Mouse (Mus musculus) adrenal gland, postnatal 0 days (tissue): ENCODE data around the gene Zfp944. TPM values are rescaled to one million over a fixed set of nuclear protein-coding genes. Genes with fewer than 3 reads are reported as not detected.

ENCODE experiments used
- polyA plus RNA-seq: library from polyadenylated mRNA; unstranded; fragments of >200 nt; fragmentation: Nextera tagmentation; extraction: Ambion mirVana; gene quantifications from 2 replicates; pipeline ENCODE4 v1.2.1, GENCODE M21; 2015

The Zfp944 gene
- polyA plus RNA-seq: 11.2 and 14.7 TPM in 2 replicates

DNA sequence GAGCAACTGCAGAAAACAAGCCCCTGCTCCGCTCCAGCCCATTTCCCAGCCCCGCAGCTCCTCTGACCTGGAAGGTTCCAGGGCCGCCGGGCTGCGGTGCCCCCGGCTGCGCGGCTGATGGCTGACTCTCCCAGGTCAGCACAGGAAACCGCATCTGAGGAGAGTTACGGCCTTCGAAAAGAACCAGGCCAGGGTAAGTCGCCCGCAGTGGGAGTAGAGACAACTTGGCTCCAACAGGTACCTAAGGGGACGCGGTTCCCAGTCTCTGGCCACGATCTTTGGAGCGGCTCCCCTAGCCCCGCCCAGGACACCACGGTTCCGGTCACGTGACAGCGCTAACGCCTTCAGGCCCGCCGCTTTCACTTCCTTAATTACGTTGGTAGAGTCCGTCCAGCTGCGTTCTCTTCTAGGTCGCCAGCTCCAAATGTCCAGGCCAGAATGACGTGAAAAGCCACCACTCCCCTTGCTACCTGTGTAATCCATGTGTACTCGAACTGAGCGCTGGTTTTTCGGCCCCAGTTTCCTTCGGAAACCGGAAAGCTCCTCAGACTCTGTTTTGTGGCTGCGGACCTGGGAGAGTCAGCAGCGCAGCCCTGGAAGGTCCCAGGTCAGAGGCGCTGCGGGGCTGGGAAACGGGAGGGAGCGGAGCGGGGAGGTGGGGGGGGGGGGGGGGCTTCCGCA, at the start of gene Zfp944, which contains the start of gene Zfp758:
Gene Zfp944, minus strand, starts transcription at position 300 of the 681 bp plus-strand sequence.
Gene Zfp758, plus strand, starts transcription at position 353 of the 681 bp plus-strand sequence.

DNA sequence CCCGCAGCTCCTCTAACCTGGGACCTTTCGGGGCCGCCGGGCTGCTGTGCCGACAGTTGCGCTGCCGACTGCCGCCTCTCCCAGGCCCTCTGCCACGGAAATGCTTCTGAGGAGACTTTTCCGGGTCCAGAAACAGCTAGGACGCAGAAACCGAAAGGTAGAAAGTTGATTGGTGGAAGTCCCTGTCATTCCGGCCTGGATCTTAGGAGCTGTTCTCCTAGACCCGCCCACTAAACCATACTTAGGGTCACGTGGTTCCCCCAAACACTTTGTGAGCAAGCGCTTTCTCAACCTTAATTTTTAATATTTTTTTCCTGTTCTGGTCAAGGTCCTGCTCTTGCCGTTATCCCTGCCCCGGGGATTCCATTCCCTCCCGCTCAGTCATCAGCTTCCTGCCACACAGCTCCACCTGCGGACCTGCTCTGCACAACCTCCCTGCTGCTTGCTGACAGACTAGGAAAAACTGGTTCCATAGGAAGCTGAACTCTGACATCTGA, 46.4 kb downstream of the Zfp944 start, which contains the start of gene CT030661.1:
Gene CT030661.1, minus strand, starts transcription at position 108 of the 497 bp plus-strand sequence.

Other genes with a start within 250 kb of the Zfp944 start
- gene Zfp947, start 195.2 kb downstream of the Zfp944 start, polyA plus RNA-seq: 2.4 and 5.2 TPM in 2 replicates
- 3.2 and 4.9 TPM in 2 replicates for gene Zfp994, start 135.8 kb downstream of the Zfp944 start, polyA plus RNA-seq
- 13.4 and 14.5 TPM in 2 replicates for gene CT030661.1, start 46.6 kb downstream of the Zfp944 start, polyA plus RNA-seq
- 8.3 and 11.6 TPM in 2 replicates for gene Zfp758, start 53 bp upstream of the Zfp944 start, polyA plus RNA-seq
- gene Zfp946, start 62.8 kb upstream of the Zfp944 start, polyA plus RNA-seq: 7.7 and 9.9 TPM in 2 replicates
- gene Vmn2r111, start 212.1 kb upstream of the Zfp944 start, polyA plus RNA-seq: not detected in 2 replicates
- gene Vmn2r112, start 239.6 kb upstream of the Zfp944 start, polyA plus RNA-seq: not detected in 2 replicates